Mouse (Mus musculus): ENCODE measurements around the gene Htra3.

Htra3 gene

DNA sequence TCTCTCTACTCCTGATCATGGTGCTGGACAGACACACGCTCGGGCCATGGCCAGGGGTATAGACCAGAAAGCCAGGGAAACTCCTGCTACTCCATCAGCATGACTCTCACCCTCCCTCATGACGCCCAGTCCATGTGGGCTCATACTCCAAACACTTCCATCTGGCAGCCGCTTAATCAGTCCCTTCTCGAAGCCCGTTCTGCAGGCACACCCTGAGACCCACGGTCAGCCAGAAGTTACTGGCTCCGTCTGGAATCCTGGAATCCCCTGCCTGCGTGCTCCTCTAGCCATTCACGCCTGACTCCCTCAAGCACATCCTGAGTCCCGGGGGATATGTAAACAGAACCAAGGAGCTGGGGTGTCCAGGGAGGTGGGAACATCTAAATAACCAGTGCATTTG lies 11.7 kb upstream of the Htra3 start:
- DNase-seq = no peak

DNA sequence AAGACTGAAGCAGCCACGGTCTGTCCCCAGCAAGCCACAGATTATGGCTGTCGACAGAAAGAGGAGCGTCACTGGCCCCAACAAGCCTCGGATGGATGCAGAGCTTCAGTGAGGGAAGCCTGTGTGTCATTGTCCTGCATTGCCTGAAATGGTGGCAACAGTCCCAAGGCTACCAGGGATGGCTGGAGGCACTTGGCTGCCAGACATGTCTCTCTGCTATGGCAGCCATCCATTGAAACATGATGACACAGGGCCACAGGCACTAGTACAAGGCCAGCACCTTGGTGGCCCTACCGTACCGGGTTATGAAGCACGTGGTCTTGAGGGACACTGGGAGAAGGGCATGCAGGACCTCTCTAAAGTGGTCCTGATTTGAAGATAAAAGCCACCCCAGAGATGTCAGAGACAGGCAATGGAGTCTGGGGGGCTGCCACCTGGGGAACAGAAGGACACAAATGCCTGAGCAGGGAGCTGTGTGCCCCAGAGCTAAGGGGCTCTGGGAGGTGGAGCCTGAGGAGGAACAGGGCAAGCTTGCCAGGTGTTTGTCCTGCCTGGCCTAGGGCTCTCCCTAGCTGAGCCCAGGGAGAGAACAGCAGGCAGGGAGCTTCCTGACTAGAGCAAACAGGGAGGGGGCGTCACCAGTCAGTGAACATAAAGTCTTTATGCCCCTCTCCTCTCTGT lies 11.0 kb upstream of the Htra3 start:
- no peak for DNase-seq

DNA sequence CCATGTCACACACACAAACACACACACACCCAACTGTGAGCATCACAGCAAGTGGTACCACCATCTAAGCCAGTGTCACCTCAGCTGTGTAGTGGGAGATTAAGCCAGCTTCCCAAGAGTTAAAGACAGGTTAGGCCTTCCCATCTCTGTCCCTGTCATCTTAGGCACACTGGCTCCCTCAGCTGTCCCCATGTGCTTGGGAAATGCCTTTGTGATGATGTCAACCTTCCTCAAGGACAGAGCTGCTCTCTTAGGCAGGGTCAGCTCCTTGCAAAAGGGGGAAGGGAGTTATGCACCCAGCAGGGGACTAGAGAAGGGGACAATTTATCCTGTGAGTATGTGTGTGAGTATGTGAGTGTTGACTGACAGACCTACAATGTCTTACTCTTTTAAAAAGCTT lies 9.8 kb upstream of the Htra3 start:
- no peak for DNase-seq

DNA sequence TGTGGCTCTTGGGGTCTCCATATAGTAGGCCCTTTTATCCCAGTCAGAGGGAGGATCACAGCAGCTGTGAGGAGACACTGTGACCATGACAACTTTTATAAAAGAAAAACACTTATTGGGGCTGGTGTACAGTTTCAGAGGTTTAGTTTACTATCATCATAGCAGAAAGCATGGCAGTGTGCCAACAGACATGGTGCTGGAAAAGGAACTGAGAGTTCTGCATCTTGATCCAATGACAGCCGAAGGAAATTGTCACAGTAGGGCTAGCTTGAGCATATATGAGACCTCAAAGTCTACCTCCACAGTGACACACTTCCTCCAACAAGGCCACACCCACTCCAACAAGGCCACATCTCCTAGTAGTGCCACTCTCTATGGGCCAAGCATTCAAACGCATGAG lies 9.3 kb upstream of the Htra3 start:
- no peak for DNase-seq

DNA sequence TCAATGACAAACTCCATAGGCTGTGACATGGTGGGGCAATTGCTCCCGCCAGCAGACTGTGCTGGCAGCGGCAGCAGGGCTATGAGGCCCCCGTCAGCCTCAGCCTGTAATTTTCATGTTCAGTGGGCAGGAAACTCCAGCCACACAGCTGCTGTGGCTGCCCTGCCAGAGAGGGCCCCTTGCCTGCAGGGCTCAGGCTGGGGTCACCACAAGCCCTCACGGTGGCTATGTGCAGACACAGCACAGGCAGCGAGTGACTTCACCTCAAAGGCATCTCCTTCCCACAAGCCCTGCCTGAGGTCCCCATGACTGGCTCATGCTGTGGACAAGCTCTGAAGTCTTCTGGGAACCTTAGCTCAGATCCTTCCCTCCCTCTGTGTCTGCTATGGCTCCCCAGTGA lies 7.5 kb upstream of the Htra3 start:
- no peak for DNase-seq

DNA sequence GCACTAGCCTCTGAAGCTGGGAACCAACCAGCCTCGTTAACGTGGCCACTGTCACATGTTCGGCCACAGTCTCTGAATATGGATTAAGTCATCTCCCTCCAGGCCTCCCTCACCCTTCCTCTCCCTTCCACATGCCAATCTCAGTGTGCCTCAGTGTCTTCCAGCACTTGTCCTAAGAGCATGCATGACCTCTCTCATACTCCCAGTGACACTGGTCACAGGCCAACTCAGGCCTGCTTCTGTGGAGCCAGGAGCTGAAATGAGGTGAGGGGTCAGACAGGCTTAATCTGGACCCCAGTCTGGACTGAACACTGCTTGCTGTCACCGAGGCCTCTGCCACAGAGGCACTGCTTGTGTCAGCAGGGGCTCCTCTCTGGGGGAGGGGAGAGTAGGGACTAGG lies 6.8 kb upstream of the Htra3 start:
- DNase-seq = no peak

DNA sequence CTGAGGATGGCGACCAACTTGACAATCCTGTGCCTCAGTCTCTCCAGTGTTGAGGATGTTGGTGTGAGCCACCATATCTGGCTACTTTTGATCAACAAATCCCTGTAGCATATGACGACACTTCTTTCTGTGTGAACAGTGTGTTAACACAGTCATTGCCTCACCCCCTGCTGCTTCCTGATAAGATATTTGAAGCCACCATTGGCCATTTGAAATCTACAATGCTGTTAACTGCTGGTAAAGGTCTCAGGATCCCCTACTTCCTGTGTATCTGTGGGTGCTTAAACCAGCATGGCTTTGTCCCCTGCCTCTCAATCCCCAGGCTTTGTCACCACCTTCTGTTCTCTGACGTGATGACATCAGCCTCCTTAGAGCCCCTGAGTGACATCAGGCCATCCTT lies 5.5 kb upstream of the Htra3 start:
- DNase-seq = no peak

DNA sequence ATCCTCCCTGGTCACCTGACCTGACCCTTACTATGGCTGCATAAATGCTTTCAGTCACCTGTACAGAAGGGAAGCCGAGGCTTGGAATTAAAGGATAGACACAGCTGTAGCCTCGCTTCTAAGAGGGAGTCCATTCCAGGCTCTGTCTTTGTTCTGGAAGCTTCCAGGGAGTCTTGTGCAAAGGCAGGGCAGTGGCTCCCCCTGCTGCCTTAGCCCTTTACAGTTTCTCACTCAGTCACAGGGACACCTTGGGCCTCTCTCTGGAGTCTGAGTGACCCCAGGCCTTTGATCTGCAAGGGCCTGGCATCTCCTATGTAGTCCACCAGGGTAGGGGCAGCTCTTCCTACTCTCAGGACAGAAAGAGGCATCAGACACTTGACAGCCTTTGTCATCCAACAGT lies 1.4 kb upstream of the Htra3 start:
- DNase-seq = no peak

DNA sequence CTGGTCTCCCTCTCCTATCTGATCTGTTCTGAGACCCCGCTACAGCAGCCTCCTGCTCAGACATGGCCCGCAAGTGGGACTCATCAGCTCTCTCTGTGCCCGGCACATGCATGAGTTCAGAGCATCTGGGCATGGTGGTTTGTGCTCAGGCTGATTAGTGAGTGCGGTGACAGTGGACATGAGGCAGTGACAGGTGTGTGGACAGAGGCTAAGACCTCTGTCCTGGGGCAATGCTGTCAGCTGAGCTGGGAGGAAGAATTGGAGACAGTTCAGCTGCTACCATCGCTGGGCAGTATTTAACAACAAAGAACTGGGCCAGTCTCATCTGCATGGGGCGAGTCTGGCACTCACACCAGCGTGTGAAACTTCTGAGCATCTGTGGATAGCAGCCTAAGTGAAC lies 2.6 kb downstream of the Htra3 start:
- DNase-seq = no peak

DNA sequence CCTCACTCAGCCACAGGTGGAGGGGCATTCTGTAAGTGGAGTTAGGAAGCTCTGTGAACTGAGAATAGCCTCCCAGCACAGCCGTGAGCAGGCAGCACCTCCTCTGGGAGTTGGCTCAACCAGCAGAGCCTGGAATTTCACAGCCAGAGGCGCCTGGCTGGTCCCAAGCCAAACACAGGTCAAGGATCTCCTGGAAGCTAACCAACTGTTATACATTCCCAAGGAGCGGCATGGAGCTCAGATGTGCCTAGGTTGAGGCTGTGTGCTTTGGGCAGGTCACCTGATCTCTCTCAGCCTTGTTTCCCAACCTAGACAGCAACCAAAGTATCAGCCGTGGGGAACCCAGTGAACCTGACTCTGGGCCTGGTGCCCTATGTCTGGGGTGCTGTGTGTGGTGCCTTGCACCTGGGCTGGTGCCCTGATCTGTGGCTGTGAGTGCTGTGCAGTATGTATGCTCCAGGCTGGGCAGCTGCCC lies 5.5 kb downstream of the Htra3 start:
- no peak for DNase-seq

DNA sequence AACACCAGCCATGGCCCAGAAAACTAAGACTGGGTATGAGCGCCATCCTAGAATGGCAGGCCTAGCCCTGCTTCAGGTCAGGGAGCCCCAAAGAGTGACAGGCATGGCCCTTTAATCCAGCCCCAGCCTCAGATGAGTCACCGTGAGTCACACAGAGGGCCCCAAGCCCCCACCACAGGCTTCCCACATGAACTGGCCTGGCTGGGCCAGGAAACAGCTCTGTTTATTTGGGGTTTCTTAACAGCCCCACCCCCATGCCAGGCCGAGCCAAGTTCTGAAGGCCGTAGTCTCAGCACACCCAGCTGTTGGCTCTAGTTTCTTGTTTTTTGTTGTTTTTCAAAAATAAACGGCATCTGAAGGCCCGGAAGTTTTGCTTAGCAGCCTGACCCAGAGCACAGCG lies 6.5 kb downstream of the Htra3 start:
- no peak for DNase-seq

DNA sequence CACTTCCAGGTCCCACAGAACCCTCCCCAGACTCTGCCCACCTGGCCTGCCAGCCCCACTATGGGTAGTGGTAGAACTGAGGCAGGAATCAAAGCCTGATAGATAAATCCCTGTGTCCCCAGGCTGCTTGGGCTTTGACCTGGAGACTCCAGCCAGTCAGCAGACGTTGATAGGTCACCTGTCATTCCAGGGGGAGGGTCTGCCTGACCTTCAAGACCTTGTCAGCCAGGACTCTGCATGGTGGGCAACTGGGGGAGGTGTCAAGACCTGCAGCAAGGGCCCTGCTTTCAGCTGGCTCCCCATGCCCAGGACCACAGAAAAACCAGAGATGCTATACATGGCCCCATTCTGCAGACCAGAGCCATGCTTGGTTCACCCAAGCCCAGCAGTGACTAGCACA lies 7.0 kb downstream of the Htra3 start:
- no peak for DNase-seq

DNA sequence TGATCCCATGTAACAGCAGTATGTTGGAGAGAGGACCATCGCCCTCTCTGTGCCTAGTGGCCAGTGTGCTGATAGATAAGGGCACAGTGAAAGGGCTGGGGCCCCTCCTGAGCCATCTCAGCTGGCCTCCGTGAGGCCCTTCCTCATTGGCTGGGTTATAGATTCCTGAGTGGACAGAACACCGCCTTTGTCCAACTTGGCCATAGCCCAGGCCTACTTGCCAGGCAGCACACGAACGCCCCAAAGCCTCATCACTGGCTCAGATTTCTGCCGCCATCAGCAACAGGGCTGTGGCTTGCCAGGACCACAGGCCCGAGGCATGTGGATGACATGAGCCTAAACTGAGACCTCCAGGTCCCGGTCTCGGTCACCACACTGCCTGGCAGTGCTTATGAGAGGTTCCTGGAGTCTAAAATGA lies 8.1 kb downstream of the Htra3 start:
- DNase-seq = no peak

DNA sequence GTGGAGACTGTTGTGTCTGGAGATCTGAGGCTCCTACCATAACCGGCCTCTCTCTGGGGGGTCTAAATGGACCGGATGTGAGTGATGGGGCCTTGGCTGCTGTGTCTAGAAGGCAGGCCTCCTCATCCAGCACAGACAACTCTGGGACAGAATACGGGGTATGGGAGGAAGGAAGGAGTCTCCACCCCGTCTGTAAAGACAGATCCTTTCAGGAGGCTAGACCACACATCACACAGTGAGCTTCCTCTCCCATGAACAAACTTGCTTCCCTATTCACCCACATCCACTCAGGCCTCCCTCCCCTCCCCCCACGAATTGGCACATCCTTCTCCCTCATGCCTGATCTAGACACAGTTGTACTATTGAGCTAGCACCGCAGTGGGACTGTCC lies 9.2 kb downstream of the Htra3 start:
- DNase-seq = no peak

DNA sequence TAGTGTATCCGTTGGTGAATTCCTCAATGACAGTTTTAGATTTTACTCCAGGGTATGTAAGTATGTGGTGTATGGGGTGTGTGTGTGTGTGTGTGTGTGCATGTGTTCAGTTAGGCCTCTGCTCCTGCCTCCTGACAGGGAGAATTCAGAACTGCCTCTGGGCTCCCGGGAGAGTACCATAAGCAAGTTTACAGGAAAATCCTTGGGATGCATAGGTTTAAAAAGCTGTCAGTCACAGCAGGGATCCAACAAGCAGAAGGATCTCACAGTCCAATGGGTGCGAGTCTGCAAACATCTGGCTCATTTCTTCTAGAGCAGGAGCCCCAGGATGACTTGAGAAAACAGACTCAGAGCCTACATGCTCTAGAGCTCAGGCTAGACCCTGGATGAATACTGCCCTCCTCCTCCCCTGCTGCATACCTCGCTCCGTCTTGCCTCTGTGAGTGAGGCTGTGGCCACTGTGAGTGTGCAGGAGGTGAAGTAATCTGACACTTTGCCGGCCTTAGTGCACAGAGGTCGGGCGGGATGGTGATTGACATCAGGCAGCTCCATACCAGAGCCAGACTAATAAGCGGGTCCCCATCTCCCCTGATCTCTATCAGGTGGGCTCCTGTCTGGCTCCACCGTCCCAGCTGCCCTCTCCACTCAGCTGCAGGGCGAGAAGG lies 9.7 kb downstream of the Htra3 start:
- DNase-seq = no peak

DNA sequence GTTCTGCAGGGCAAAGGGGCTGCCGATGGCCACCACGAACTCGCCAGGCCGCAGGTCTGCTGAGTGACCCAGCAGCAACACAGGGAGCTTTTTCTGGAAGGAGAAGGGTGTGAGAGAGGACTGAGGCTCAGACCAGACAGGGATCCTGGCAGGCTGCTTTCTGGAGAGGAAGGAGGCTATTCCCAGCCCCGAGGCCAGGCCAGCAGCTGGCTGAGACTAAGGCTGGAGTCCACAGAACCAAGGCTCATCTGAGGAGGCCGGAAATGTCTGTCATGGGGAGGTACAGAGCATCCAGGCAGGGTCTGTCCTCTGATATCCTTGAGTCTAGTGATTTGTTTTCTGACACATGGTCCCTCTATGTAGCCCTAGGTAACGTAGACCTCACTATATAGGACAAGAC lies 13.4 kb downstream of the Htra3 start:
- DNase-seq = no peak

DNA sequence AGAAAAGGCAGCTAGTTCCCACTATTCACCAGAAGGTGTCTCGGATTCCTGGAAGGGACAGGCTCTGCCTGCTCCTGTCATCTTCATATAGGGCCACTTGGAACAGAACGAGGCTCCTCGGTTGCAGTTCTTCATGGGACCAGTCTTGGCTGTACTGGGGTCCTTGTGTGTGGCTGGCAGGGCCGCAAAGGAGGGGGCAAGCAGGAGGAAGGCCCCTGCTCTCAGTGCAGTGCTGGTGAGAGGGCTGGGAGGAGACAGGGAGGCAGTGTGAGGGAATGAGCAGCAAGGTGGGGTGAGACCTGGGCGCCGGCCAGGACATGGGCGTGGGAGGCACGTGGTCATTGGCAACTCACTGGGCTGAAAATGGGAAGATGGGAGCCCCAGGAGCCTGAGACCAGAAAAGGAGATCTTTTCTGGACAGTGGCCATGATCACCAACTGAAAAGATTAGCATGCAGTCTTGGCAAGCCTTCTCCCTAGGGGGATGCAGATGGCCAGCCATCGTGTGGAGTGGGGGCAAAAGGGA lies 17.5 kb downstream of the Htra3 start:
- DNase-seq = no peak

DNA sequence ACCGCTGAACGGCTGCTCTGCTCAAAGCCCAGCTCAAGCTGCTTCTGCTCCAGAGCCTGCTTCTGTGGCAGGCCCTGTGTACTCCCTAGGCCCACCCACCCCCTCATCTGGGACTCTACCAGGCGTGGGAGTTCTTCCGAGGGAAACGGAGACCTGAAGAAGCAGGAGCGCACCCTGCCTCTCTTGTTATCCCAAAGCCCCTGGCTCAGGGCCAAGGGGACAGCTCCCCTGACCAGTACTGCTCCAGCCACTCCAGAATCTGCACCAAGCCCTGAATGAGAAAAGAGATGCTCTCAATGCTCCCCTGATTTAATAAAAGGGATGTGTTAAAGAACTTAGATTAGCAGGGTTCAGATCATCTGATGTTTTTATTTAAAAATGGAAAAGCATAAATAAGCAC lies 18.4 kb downstream of the Htra3 start:
- no peak for DNase-seq

DNA sequence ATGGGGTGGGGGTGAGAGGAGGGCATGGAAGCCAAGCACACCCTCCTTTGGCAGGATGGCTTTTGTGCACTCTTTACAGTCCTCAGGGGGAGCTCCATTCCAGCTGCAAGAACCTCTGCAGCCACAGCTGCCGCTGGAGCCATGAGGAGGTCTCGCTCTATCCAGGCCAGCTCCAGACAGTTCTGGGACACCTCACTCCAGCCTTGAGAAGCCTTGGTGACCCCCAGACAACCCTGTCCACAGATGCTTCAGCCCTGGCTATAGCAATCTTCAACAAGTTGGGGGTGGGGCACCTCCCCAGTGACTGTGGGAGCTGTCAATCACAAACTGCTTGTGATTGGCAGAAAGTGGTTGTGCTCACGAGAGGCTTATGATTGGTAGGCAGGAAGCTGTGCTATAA lies 20.1 kb downstream of the Htra3 start:
- DNase-seq = no peak

DNA sequence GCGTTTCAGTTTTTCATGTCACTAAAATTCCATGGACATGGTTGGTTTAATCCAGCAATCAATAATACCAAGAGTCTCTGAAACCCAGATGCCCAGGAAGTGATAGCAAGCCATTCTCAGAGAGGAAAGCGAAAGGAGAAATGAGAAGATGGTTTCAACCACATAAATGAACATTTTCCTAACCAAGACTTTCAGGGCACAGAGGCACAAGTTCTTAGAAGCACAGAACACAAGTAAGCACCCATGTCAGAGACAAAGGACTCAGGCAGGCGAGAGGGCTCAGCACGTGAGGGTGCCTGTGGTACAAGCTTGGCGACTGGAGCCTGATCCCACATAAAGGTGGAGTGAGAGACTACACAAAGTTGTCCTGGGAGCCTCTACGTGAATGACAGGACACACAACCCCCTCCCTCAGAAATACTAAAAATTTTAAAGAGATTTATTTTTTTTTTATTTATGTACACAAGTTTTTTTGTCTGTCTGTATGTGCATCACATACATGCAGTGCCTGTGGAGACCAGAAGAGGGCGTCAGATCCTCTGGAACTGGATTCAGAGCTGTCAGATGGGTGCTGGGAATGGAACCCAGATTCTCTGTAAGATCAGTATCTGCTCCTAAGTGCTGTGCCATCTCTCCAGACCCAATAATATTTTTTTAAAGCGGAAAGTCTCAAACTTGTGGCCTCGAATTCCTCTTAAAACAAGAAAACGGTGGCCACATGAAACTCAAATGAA lies 23.7 kb downstream of the Htra3 start:
- DNase-seq = no peak

DNA sequence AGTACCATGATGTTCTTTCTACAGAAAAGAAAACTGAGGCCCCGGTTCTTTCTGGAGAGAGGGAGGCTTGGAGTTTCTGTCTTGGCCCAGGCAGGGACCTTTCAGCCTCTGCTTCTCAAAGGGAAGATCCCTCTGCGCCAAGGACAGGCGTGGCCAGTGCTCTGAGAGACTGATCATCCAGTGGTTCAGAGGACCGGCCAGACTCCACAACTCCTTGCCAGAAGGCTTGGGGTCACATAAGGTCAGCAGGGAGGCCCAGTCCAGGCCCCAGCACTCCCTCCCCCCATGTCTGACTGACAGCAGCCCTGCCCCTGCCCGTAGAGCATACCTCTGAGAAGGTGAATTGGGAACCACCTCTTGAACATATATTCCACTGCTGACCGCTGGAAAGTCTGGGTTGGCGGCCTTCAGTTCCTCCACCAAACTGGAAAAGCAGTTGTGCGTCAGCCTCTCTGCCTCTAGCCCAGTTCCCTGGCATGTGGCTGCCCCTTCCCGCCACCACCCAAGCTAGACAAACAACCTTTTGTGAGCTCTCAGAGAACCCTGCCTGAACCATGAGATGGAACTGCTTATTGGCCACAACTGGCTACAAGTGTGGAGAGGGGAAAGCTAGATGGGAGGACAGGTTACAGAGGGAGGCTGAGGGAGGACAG lies 25.7 kb downstream of the Htra3 start:
- DNase-seq = no peak

DNA sequence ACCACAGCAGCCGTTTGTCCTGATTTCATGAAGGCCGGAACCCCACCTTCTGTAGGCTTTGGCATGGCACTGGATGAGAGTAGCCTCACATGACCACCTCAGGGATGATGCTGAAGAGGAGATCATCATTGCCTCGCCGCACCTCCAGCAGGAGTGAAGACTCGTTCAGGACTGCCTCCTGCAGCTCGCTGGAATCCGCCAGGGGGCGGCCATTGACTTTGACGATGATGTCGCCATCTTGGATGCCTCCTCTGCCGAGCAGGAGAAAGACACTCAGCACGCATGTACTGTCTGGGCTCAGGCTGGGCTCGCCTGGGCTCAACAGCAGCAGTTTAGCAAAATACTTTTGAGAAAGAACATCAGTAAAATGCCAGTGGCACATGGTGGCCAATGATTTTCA lies 26.7 kb downstream of the Htra3 start:
- no peak for DNase-seq

DNA sequence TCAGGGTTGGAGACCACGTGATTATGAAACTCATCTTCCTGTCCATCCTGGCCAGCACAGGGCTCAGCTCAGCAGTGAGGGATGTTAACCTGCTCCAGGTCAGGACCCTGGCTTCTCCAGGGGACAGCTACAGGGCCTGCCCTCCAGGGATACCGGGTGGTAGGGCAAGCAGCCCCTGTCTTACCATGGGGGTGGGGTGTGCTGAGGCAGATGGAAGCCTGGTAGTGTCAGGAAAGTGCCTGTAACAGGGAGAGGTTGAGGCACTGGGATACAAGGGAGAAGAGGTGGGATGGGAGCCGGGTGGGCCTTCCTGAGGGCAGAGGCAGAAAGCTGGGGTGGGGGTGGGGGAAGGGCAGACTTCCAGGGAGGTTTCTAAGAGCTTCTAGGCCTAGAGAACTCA lies 27.3 kb downstream of the Htra3 start:
- DNase-seq = no peak

DNA sequence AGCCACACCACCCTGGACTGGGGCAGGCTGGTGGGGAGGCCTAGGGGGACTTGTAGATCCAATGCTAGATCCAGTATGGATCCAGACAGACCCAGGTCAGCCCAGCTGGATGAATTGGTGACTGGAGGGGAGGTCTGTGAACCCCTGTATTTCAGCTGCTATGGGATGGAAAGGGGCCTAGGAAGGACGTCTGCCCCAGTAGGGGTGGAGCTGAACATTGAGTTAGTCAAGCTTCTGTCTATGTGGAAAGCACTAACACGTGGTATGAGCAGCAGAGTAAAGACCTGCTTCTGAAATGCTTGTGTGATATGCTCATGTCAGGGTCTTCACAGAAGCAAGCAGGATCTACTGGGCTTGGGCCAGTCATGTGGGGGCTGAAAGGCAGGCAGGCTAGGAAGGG lies 31.4 kb downstream of the Htra3 start:
- no peak for DNase-seq

Measured in thymus, postnatal 14 days (tissue).